Mouse (Mus musculus) C2C12 (cell line): ENCODE measurements at regions not wholly inside any gene's neighbourhood (a gene's known extent, or its start where the extent isn't known, plus 50 kb on each side); places are given as distances from the start of the nearest gene placed in this dataset.

ENCODE experiments used
- CEBPB ChIP-seq: IDR thresholded peaks from one replicate; pipeline ENCODE4 v1.6.1; 2011; ENCODE audit warnings: low read depth, mild to moderate bottlenecking, control low read depth, moderate library complexity
- CTCF ChIP-seq: IDR thresholded peaks from one replicate; pipeline ENCODE4 v1.5.1; 2011; ENCODE audit not compliant: control insufficient read depth, insufficient read depth, insufficient read length
- MYOD1 ChIP-seq: IDR thresholded peaks from one replicate; pipeline ENCODE4 v1.6.1; 2011; ENCODE audit warnings: low read depth; ENCODE audit not compliant: control insufficient read depth, insufficient read length
- MYOG ChIP-seq: IDR thresholded peaks from one replicate; pipeline ENCODE4 v1.6.1; 2011; ENCODE audit not compliant: control insufficient read depth, insufficient read length; ENCODE audit errors: extremely low read depth
- USF1 ChIP-seq: IDR thresholded peaks from one replicate; pipeline ENCODE4 v1.6.1; 2011; ENCODE audit warnings: low read depth, mild to moderate bottlenecking, control low read depth, moderate library complexity

- TF ChIP-seq MYOG: no peak
- TF ChIP-seq CTCF: no peak
- no peak for TF ChIP-seq CEBPB
- no peak for TF ChIP-seq USF1
- TF ChIP-seq MYOD1: no peak
Observed at GRCm38 (mm10) chr13:92924021-92924420, 79.5 kb downstream of the Mtx3 start.
